Mouse (Mus musculus) telencephalon, adult 2 months (tissue): ENCODE data around the gene Anks1b.
A peak's percentile ranks its signal among the peaks of the same experiment; 100 is the strongest.

Experiments
- DNase-seq: peaks from one replicate; pipeline ENCODE4 v3.0.0-alpha.2; 2011; ENCODE audit warnings: low read depth, low spot score

The Anks1b gene

DNA sequence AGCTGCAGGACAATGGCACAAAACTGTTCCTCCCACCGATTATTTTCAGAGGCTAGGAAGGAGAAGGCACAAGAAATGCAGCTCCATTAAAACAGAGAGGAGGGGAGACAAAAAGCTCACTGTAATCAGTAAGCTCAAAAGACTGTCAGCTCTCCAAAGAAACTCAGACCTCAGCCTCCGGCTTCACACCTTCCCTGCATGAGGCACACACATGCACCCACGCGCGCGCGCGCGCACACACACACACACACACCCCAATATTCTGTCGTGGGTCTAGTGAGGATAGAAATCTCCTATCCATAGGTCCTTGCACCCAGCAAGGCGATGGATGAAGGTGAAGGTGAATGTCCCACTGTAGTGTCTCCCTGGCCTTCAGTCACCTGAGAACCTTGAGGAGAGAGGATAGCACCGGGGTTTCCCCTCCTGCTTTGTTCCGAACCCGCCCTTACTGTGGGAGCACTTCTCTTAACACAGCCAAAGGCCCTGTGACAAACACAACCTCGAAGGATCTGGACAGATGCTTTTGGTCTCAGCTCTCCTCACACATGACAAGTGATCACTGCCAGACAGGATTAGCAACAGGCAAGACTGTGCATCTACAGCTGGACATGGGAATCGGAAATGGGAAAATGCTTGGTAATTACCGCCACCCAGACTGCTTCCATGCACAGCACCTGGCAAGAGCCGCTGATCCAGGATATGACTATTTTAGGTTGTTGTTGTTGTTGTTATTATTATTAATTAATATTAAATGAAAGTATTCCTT, 1074.5 kb downstream of the Anks1b start:
- DNase-seq = no peak

DNA sequence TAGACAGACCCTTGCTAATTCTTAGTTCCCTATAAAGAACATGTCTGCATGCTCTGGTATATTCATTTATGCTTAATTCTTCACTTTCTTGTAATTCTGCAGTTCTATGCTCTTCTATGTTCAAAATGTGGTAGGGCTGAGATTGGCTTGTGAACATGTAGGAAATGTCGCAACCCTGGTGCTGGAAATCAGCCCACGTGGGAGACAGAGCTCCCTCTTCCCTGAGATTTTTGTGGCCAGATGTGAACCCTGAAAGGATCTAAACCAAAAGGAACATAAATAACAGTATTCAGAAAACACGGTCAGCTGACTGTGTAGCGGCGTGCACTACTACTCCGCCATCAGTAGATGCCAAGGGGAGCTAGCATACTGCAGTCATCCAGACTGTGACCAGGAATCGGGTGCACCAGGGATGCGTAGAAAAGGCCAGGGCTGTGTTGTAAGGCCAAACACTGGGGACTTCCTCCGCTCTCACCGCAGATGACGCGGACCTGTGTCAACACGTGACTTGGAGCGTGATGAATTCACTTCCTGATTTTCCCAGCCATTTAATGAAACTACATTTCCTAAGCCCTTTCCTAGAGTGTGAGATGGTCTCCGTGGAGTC, 1079.9 kb downstream of the Anks1b start:
- no peak for DNase-seq

DNA sequence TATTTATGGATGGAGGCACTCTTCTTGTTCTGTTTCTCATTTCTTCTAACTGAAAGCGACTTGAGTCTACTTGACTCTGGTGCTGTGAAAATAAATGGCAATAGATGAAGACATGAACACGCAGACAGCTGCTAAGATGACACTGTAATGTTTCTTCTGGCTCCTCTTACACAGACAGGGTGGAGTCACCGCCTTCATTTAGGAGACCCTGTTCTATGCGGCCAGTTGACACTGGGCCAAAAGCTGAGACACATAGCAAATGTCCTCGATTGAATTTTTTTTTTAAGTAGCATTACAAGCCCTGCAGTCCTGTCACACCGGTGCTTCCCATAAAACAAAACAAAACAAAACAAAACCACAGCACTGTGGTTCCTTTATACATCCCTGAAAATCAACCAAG, 1080.5 kb downstream of the Anks1b start:
- DNase-seq = no peak

DNA sequence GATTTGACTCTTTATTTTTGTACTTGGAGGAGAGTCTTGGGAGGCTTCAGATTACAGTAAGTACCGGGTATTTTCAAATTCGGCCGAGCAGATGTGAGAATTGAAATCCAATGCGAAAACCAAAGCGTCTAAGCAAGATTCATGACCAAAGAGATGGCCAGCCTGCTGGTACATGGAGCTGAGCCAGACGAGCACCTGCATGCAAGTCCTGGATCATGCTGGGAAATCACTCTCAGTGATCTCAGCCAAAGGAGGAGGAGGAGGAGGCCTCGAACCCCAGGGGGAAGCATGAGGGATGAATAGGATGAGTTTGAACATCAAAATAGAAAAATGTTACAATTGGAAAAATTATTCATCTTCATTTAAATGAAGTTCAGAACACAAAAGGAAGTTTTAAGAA, 1087.1 kb downstream of the Anks1b start:
- no peak for DNase-seq

DNA sequence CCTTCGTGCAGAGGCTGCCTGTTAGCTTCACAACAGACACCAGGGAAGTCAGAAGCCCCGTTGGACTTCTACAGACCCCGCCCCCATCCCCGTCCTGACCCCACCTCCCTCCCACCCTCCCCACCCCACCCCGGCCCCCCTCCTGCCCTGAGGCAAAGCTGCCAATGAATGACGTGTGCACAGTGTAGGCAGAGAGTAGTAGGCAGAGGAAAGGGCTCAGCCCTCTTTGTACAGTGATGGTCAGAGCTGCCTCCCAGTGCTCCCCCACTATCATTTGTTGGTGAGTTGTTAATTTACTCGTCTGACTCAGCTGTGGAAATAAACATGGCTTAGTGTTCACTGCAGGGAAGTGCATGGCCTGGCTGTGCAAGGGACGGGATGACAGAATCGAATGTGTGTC, 1091.2 kb downstream of the Anks1b start:
- DNase-seq = no peak

DNA sequence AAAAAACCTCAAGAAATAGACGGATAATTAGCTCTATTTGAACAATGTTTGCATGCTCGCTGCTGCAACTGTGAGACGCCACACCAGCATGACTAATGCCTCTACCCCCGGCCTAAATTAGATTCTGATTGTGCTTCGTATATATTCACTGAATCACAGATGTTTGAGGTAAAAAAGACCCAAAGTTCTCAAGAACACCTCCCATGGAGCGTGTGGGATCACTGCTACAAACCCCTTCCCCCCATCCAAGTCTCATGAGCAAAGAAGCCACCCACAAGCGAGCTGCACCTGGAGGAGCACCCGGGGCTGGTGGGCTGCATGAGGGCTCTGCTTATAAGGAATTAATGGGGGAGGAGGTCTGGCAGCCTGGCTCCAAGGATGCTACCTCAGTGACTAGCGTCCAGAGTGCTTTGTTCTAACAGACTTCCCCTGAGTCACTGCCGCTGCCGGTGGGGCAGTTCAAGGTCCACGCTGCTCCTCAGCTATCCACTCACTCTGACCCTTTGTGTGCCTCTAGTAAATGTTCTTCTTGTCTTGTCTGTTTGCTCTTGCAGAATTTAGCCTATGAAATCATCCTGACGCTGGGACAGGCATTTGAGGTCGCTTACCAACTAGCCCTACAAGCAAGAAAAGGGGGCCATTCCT, 1092.5 kb downstream of the Anks1b start:
- DNase-seq = peak; percentile 77

DNA sequence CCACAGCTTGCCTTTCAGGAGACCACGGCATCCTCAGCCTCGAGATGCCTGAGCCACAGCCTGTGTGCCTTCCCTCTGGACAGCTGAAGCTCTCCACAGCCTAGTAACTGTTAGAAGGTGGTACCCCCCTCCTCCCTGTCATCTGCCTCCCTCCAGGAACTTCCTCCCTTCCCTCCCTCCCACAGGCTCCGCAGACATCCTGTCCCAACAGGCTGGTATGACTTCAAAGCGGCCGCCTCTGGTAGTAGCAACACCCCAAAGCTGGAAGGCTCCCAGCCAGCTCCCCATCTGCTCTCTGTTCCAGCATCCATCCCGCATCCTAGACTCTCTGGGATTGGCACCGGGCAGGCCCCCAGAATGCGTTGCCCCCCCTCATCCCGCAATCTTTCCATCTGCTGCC, 1093.5 kb downstream of the Anks1b start:
- peak; percentile 92 for DNase-seq

DNA sequence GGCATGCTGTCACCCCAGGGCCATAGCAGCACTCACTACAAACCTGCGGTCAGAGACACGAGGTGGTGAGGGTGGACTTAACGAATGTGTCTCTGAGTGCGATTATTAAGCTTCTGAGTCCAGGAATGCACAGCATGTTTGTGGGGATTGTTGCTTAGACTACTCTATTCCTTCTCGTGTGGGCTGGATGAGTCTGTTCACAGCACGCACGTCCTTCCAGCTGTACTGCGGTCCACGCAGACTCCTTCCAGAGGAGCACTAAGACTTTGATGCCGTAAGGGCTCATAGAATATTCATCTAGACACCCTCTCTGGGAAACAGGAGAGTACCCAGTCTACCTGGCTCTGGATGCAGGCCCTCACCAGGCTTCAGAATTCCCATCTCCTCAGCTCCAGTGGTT, 1094.9 kb downstream of the Anks1b start:
- no peak for DNase-seq

DNA sequence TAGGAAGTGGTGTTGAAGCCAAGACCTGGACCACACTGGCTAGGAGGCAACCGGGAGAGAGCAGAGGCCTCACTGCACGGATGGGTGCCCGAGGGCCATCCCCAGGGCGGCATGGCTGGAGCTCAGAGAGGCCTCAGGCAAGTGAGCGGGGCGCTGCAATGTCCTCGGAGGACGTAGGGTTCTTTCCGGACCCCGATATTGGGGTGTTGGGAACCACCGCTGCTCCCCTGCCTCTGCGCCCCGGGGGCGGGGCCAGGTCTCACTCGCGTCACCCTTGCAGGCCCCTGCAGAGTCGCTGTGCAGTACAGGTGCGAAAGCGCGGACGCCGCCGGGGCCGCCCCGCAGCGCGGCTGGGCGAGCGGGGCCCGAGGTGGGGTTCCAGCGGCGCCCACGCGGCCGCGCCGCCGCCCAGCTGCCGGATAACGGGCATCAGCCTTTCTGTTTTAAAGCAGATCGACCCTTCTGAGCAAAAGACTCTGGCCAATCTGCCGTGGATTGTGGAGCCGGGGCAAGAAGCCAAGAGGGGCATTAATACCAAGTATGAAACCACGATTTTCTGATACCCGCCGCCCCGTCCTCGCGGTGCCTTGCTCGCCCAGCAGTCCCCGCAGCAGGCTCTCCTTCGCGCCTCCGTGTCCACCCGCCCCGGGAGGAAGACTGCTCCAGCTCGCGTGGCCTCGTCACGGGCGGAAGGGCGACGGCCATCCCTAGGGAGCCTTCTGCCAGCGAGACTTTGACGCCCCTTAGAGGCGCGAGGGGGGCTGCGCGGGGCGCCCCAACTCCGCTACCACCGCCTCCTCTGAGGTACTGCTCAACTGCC, 1096.3 kb downstream of the Anks1b start:
- no peak for DNase-seq

DNA sequence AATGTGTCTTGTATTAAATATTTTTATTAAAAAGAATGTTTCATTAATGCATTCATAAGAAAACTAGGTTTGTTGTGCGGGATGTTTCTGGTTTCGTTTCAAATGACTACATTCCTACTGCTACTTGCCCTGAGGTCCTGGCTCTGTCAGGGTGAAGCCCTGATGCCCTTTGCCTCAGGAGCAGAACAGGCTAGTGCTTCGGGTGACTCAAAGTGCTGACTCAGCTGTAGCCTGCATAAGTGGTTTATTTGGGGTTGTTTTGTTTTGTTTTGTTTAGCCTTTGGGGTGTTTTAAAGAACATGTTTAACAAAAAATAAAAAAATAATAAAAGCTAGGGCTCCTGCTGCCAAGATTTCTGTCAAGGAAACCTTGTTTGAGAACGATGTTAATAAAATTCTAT, 1097.3 kb downstream of the Anks1b start:
- DNase-seq = no peak

DNA sequence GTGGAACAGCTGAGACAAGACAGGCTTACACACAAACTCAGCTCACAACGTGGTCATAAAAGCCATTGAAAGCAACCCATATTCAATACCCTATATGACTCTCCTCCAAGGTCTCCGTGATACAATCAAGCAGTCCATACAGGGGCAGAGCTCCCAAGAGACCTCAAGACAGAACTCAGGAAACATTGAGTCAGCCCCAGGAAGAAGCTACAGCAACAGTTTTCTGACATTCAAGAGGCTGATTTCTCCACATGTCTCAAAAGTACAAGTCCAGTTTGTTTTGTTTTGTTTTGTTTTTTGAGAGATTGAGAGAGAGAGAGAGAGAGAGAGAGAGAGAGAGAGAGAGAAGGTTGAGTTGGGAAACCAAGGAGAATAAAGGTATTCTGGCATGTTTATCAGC, 1100.8 kb downstream of the Anks1b start:
- DNase-seq = no peak

DNA sequence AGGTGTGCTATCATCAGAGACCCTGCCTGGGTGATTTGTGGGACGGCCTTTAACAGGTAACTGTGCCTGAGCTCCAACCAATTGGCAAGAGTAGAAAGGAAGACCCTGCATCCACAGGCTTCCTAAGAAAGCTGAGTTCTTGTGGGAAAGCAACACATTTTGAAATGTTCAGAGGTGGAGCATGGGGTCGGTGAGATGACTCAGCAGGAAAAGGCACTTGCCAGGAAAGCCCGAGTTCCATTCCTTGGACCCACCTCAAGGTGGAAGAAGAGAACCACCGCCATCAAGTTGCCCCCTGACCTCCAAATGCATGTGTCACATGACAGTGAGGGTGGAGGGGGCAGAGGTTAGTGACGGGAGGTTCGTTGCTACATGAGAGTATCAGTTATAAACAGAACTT, 1101.2 kb downstream of the Anks1b start:
- DNase-seq = no peak

DNA sequence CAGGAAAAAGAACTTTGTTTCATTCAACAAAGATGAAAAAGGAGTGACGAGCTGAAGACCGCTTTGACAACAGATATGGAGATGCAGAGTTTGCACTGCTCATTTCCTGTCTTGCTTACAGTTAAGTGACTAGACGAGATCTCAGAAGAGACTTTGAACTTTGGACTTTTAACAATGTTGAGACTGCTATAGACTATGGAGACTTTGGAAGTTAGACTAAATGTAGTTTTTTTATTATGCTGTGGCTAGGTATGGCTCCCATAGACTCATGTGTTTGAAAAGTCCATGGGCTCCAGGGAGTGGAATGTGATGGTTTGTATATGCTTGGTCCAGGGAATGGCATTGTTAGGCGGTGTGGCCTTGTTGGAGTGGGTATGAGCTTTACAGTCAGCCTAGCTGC, 1108.5 kb downstream of the Anks1b start:
- DNase-seq = no peak

DNA sequence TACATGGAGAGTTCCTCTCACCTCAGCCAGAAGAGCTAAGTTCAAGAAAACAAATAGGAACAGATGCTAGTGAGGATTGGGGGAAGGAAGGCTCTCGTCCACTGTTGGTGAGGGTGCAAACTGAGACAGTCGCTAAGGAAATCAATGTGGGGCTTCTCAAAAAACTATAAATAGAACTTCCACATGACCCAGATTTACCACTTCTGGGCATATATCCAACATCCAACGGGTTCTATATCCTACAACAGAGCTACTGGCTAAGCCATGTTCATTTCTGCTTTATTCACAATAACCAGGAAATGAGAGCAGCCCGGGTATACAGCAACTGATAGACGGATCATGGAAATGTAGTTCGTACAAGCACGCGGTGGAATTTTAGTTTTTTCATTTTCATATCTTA, 1109.7 kb downstream of the Anks1b start:
- no peak for DNase-seq

DNA sequence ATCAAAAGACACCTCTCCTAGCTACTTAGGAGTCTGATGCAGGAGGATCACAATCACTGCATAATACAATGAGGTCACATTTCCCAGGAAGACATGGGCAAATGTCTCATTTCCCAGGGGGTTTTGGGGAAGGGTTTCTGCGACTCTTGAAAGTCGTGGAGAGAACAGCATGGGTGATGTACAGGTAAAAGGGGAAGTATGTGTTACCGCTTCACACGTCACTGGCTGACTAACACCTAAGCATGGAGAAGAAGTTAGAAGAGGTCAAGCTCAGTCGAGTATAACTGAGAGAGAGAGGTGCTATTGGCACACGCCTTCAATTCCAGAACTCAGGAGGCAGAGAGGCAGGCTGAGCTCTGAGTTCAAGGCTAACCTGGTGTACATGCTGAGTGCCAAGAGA, 1117.0 kb downstream of the Anks1b start:
- DNase-seq = no peak

DNA sequence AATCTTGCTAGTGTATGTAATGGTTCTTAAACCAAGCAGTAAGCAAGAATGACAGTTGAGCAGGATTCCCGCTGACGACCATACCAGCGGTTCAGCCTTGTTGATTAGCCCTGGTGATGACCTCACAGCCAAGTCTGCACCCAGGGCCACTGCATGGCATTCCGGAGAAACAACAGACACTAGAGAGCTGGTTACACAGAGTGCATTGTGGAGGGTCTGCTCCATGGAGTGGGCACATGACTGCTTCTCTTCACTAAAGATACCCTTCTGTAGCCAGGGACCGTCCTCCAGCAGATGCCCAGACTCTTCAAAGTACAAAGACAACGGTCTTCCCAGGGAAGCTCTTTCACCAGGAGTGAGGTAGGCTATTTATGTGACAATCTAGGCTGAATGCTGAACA, 1118.9 kb downstream of the Anks1b start:
- DNase-seq = no peak

DNA sequence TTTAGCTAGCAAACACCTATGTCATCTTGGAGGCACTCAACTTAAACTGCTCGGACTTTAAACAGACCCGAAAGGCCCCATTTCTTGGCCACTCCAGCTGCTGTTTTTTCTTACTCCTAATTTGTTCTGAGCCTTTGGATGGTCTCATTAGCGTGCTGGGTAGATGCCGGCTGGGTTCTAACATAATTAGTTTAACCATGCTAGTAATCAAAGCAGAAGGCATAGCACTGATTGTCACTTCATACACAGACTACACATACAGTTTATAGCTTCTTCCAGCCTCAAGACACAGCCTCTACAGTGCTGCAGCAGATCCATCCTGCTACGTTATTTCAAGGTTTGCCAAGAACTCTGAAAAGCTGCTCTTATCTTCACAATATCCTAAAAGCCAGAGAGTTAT, 1120.6 kb downstream of the Anks1b start:
- DNase-seq = no peak

DNA sequence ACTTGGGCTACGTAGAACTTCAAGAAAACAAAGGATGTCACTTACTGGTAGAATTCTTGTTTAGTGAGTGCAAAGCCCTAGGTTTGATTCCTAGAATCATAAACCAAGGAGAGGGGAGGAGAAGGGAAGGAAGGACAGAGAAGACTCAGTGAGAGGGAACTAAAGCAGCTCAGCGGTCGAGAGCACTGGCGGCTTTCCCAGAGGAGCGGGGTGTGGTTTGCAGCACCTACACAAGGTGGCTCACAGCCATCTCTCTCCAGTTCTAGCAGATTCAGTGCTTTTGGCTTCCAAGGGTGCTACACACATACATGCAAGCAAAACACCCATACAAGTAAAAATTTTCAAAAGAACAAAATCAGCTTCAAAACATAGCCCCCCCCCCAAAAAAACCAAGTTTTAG, 1126.6 kb downstream of the Anks1b start:
- DNase-seq = peak; percentile 89

DNA sequence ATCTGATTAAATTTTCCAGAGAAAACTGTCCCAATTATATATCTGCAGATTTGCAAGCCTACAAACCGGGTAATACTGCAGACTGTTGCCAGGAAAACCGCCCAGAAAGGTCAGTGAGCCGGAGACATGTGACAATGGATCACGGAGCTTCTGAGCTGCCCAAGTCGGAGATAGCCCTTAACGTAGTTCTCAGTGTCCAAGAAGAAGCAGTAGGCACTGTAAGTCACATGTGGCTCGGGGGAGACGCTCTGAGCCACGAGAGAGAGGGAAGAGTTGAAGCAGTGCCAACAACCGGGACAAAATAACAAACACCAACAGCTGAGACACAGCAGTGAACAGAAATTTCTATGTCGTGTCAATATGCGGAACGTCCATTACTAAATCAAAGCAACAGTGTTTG, 1128.1 kb downstream of the Anks1b start:
- DNase-seq = peak; percentile 39

DNA sequence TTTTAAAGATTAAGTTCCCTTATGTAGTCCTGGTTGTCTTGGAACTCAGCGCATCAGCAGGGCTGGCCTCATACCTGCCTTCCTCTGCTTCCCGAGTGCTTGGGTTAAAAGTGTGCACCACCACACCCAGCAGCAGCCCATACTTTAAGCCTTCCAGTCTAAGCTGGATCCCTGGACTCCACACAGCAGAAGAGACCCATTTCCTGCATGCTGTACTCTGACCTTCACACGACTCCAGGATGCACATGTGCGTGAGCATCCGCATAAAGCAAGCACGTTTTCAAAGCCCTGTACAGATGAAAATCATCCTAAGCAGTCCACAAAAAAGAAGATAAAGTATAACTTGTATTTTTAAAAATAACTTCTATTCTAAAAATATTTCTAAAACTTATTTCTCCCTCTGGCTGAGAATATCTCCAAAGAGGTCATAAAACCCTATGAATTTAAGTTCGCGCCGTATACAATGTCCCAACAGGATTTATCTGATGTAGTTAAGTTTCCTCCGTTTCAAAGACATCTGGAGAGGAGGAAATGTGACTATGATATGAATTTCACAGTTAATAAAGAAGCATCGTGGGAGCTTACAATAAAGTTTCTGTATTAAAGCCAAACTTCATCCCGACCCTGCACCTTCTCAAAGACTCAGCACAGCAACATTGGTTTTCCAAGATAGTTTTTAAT, 1132.7 kb downstream of the Anks1b start:
- no peak for DNase-seq
